Mouse (Mus musculus) forelimb bud, embryonic 11.5 days (tissue): ENCODE measurements around the gene Sardh.

Source experiments
- DNase-seq: peaks from one replicate; pipeline ENCODE4 v3.0.0-alpha.2; 2012; ENCODE audit warnings: low read depth, low spot score

The Sardh gene

DNA sequence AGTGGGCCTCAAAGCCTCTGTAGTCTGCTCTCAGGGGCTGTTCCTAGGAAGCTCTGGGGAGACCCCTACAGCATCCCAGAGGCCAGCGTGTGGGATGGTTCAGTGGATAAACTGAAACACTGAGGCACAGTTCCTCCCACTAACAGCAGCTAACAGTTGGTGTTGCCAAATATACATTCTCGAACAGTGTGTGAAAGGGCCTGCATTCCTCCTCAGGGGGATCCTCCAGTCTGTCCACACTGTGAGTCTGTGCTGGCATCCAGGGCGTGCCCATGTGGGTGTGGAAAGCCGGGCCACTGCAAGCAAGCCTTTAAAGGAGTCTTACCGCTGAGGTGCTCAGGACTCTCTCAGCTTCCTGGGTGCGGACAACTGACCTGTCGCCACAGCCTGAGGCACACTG, 21.6 kb downstream of the Sardh start:
- DNase-seq: no peak

DNA sequence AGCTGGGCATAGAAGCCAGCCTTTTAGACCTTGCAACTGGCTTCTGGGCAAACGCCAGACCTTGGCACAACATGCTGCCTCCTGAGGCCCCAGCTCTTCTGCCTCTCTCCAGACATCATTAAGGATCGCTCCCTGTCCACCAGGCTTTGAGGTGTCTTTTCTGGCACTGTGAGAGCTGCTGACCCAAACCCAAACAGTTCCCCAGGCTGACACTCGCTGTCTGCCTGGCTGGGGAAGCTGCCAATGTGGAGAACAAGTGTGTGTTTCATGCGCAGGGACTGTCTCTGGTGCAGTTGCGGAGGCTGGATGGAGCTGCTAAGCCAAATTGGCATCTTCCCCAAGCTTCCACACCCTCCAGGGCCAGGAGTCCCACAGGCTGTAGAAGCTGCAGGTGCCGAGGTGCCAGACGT, 25.1 kb downstream of the Sardh start:
- no peak for DNase-seq

DNA sequence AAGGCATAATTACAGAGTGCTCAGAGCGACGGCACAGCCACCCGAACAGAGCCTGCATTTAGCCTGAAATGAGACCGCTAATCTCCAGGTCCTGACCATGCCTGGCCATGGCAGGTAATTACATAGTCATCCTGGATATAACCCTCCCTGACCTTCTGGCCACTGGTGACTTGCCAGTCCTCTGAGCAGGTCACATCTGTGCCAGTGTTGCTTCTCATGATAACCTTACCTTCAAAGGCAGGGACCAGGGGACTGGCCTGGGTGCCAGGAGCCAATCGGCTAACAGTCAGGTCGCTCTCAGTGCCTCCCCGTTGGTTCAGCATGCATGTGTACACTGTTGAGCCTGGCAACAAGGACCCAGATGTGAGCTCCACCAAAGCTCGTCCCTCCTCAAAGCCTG, 29.6 kb downstream of the Sardh start:
- DNase-seq: no peak

DNA sequence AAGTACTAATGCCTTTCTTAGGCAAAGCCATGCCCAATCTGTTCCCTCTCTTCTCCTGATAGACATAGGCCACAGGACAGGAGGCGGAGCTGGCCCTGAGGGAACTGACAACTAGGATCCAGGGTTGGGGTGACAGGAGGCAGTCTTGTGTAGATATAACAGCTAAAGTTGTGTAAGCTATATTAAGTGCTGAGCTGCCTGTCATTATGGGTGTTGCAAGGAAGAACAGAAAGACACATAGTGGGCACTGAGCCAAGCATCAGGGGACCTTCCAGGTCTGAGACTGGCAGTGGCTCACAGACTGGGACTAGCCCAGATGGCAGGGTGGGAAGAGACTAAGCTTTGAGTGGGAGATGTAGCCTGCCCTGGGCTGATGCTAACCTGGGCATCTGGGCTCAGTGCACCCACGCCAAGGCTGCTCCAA, 30.0 kb downstream of the Sardh start:
- no peak for DNase-seq

DNA sequence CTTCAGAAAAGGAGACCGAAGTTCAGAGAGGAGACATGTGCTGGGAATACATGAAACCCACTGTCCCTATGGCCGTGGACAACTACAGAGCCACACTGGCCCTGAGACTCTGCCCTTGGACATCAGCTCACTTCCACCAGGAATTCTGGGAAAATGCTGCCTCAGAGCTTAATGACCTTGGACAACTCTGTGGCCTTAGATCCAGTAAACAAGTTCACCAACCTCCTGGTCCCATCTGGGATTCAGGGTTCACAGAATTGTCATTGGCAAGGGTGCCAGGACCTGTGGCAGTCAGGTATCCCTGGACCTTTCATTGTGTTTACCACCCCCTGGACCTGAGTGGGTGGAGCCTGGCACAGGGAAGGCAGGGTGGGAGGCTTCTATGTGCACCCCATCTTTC, 32.6 kb downstream of the Sardh start:
- DNase-seq: no peak

DNA sequence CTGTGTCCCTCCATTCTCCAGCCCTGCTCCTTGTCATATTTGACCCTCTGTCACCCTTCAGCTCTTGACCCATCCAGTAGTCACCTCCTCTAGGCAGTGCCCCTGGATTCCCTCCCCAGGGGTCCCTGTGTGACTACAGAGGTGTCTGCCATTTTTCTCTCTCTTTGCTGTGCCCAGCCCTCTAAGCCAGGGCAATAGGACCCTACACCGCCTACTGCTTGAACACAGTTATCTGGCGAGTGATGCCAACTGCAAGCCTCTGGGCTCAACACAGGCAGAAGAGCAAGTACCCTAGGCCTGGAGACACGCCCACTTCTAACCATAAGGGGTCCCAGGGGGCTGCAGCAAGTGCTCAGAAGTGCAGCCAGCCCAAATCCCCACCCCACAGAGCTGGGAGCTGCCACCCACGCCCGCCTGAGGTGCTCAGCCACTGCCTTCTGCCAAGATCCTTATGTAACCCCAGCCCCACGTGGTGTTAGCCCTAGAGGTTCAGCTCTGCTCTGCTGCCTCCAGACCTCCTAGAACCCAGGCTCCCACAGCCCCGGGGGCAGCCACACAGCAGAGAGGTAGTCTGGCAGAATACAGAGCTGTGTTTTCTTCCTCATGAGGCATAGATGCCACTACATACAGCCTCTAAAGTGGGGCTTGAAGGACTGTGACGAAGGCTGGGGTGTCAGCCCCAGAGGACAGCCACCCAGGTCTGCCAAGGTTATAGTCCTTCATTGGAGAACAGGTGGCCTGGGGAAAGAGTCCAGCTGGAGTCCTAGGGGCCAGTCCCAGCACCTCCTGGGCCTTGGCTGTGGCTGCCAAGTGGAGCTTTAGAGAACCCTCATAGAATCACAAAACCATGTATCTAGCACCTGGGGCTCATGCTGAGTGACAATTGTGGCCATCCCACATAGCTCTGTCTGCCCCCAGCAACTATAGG, 35.9 kb downstream of the Sardh start:
- DNase-seq: no peak

DNA sequence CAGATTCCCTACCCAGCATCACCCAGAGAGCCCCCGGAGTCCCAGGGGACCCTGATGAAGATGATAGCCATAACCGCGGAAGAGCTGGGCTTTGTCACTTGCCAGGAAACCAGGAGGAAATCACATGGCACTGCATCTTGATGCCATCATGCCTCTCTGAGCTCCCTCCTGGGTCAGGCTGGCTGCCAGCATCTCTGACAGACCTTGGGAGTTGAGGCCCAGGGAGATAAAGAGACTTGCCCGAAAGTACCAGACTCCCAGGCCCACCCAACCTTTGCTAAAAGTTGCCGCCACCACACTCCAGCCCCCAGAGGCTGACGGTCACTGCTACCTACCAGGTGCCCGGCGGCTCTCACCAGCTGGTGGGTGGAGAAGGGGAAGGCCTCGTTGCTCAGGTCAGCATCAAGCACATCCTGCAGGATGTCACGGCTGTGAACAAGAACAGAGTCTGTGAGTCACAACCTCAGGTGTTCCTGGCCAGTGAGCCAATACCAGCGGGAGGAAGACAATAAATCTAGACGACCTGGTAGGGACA, 37.4 kb downstream of the Sardh start:
- DNase-seq: no peak

DNA sequence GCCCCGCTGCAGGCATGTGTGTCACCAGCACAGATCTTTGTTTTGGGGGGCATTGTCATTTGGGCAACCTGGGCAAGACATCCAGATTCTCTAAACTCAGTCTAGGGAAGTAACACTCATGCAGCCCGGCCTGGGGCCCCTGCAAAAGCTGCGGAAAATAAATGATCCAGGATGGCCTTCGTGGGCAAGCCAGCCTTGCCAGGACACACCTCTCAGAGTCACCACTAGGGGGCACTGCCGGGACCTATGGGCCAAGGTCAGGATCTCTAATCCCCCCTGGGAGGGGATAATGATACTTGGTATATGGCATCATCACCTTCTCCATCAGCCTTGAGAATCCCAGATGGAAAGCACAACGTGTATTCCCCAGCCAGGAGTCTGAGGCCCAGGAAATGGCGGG, 37.9 kb downstream of the Sardh start:
- DNase-seq: peak; percentile 66

DNA sequence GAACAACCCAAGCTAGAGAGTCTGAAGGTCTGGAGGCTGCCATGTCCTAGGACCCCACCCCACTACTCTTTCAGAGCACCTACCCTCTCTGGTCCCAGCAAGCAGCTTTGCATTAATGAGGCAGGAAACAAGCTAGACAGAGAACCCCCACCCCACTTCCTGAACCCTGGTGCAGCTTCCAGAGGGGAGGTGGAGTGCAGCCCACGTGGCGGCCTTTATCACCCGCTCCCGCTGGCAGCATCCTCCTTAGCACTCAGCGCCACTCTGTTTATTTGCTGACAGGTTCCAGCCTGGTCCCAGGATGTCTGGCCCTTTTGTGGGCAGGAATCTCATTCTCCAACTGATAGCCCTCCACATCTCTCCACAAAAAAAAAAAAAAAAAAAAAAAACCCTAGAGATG, 38.3 kb downstream of the Sardh start:
- peak; percentile 62 for DNase-seq

DNA sequence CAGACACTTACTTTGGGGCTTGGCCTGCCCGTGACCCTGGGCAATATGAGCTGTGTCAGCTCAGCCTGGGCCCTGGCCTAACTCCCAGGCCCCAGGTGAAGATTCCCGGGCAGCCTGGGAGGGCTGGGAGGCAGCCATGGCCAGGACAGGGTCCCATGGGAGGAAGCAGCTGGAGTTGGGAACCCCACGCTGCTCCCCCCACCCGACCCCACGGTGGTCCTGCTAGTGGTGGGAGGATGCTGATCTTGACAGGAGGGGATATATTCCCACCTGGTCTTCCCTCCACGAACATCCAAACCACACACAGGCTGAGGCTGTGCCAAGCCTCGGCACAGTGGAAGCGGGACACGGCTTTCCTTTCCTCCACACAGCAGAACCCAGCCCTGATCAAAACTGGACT, 38.8 kb downstream of the Sardh start:
- DNase-seq: no peak

DNA sequence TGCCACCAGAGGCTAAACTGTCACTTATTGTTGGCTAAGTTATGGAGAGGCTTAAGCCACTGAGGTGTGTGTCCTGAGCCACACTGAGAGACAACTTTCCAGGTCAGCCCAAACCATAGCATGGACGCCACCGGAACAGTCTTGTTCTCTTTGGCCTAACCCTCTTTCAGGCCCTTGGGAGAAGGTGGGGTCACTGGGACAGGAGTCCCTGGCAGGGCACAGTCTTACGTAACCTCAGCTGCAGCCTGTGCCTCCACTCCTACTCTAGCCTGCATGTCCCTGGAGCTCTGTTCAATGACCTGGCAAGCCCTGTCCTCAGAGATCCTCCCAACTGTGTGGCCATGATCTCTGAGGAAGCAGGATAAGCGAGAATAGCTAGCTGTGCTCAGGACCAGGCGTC, 41.0 kb downstream of the Sardh start:
- DNase-seq: no peak

DNA sequence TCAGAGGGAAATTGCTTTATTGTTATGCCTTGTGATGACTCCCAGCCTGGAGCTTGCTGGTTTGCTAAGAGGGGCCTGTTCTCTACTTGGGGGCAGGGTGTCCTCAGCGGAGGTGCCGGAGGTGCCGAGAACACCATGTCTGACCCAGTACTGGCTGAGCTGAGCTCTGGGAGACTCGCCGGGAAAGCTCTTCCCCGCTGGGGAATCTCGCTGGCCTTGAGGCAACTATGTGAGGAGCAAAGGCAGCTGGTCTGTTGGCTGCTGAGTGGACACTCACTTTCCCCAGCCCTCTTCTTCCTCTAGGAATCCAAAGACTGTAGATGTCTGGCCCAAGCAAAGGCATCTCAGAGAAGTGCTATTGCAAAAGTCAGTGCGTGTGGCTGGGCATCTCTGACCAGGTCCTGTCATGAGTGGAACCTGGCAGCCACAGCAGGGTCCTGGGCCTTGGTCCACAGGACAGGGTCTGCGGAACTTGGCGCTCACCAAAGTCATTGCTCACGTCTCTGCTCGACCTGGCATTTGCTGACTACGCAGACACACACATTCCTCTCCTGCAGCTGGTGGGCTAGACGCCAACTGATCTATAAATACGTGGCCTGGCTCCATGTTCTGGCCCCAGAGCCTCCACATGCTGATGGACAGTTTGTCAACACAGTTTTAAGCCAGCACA, 41.9 kb downstream of the Sardh start:
- DNase-seq: no peak

DNA sequence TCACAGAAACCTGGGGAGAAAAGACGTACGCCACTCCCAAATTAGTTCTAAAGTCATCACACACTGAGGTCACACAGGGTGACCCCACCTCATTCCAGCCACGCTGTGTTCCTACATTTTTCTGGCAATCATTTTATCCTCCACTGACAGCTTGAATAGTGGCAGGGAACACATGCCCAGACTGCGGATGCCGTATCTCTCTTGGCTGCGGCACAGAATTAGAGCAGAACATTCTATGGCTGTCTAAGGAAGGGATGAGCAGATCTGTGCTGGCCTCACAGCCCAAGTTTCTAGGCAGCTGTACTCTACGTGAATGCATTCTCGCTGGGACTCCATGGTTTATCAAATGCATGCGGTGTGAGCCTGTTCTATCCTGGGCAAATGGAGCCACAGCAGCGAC, 42.5 kb downstream of the Sardh start:
- no peak for DNase-seq

DNA sequence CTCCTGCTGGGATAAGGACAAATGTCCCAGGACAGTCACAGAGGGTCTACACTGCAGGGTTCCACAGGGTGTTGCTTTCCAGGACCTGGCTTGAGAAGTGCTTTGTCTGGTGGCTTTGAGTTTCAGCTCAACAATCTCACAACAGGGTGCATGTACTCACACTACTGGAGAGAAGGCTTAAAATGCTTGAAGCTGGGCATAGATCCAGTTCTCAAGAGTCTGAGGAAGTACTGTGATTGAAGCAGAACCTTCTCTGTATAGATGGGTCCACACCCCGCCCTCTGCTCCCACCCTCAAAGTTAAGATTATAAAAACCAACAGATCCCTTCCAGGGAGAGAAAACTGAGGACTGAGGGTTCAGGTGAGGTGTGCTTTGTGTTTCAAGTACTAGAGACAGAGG, 47.6 kb downstream of the Sardh start:
- DNase-seq: no peak

DNA sequence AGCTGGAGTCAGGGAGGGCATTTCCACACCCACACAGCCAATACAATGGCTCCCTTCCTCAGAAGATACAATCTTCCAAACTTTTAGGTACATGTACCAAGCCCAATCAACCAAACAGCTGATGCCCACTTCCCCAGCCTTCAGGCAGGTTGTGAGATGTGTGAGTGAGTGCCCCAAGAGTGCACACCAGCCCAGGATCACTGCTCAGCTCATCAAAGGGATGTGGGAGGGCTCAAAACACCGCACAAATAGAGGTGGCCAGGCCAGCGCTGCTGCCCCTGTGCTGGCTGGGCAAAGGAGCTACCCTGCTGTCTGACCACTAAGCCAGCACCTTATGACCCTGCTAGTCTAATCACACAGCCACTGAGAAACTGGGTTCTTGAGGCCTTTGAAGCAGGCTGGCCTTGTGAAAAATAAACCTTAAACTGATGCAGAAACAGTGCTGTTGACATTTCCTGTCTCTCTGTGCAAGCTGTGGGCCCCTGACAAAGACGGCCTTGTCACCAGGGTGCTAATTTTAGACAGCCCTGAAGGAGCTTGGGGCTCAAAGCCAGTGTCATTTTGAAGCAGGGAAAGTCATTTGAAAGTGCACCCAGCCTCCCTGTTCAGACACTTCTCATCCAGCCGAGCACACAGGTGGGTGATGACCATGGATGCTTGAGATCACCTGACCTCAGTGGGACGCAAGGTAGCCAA, 49.4 kb downstream of the Sardh start:
- DNase-seq: no peak

DNA sequence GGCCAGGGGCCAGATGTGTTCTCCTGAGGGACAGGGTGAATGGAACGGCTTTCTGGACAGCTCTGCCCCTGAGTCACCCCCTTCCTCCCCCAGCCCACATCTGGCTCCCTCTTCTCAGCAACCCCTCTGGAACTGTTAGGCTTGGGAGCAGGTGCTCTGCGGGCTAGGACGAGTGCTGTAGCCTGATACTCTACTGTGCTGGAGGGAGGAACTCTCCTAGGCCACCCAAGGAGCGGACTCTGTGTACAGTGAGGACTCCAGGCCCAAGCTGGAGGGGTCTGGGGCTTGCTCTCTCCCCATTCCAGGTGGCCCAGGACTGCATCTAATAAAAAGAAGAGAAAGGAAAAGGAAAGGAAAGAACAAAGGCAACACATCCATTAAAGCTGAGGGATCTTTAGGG, 58.1 kb downstream of the Sardh start:
- DNase-seq: peak; percentile 58

DNA sequence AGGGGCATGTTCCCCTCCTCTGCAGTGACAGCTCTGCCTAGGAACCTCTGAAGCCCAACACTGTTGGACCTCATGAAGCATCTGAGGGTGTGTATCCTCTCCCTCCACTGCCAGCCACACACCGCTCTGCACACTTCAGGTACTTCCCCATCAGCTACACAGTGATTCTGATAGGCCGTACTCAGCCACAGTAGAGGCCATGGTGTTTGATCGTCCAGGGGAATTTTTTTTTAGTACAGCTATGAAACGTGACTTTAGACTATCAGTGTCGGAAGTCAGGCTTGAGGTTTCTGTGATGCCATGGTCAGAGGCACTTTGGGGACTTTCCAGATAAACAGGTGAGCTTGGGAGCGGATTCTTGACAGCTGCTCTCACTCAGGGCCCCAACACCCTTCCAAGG, 60.6 kb downstream of the Sardh start:
- no peak for DNase-seq

DNA sequence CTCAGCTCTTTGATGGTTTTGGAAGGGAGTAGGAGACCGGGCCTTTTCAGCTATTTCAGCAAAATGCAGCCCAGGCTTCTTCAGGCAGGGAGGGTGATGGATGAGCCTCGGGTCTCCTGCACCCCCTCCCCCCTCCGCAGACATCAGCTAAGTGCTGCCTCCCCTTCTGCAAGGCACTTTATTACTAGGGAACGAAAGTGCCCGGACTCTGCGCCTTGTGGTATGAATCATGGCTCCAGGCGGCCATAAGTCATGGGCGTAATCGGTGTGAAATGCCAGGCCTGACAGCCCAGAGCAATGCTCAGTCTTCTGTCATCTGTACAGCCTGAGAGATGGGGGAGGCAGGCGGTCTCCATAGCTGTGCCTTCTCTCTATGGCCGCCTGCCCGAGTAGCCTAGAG, 64.4 kb downstream of the Sardh start:
- DNase-seq: peak; percentile 53

DNA sequence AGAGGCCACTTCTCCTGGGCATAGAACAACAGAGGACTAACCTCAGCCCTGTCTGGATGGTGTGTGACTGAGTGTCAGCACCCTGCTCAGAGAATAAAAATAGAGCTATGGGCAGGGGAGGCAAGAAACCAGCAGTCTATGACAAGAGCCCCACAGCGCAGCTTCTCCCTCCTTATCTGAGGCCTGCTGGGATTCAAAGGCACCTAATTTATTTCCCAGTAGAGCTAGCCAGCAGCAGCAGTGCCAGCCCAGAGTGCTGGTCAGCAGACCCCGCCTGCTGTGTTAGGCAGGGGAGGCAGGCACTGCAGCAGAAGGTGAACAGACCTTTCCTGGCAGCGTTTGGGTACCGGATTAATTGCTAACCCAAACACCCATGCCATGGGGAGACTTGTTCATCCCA, 66.2 kb downstream of the Sardh start:
- DNase-seq: no peak

DNA sequence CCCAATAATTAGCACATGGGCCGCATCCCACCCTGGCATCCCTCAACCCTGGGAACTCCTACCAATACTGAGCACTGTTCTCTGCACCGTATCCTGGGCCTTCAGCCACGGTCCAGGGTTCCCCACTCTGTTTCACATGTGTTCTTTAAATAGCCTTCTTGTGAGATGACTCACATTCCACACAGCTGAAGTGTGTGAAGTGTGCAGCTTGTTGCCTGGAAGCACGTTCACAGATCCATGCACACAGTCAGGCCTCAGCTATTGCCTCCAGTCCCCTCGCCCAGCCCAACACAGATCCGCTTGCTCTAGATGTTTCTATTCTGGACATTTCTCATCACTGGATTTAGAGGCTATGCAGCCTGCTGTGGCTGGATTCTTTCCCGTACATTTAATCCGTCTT, 69.0 kb downstream of the Sardh start:
- no peak for DNase-seq

DNA sequence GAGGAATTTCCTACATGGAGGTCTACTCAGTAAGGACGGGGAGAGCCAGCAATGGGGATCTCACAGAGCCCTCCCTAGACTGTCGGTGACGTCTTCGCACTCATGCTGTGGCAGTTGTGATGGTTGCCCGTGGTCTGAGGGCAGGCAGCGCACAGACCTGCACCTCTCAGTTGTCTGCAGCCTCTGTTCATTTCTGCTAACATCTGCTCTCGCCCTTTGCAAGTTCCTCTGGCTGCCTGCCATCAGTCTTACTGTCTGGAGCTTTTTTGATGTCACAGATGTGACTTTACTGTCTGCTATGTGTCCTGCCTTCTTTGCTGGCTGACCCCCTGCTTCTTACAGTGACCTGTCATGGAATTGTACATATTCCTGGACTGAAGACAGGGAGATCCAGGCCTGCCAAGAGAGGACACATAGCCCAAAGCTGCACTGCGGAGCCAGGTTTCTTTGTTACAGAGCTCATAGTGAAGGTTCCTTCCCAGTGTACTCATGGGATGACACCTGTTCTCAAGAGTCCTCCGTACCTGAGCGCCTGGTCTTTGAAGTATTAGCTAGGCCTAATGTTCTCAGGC, 72.4 kb downstream of the Sardh start:
- no peak for DNase-seq

DNA sequence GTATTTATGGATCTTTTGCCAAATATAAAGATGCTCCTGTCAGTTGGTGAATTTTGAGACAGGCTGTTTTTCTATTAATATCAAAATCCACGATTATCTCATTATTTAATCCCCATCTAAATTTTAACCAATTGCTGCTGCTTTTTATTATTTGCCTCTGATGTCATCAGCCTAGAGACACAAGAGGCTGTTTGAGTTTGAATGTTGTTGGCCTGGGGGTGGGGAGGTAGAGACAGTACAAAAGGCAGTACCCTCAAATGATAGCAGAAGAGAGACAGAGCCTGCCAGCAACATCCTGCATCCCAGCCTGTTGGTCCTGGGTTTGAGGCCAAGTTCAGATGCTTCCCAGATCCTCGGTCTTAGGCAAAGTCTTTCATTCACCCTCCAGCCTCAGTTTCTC, 73.9 kb downstream of the Sardh start:
- no peak for DNase-seq
